Mouse (Mus musculus): ENCODE results near the gene Gm20425.
"Not testable (repeated sequence)": the region's sequence is repeated elsewhere in the genome, so short reads cannot be mapped to it uniquely, and the experiment has no call there.

The Gm20425 gene

GRCm38 (mm10) chr9:103214281-103214680, 15.8 kb downstream of the Gm20425 start:
- no peak for DNase-seq

- DNase-seq, result no peak
These were observed 16.5 kb downstream of the Gm20425 start for GRCm38 (mm10) chr9:103213631-103214030.

- no peak for DNase-seq
These were observed 17.3 kb downstream of the Gm20425 start for GRCm38 (mm10) chr9:103212654-103213420.

GRCm38 (mm10) chr9:103208802-103209423, 21.2 kb downstream of the Gm20425 start:
- no peak for DNase-seq

- DNase-seq, result peak; percentile 62 to 64
These were observed 22.3 kb downstream of the Gm20425 start for GRCm38 (mm10) chr9:103207846-103208245.

DNA sequence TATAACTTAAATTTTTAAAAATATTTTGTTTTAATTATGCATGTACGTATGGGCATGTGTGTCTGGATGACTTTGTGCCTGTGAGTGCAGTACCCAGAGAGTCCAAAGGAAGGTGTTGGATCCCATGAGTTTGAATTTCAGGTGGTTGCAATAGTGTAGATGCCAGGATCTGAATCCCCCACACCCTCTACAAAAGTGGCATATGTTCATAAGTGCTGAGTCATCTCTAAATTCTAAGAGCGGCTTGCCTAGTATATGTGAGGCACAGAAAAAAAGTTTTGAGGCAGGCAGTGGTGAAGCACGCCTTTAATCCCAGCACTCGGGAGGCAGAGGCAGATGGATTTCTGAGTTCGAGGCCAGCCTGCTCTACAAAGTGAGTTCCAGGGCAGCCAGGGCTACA, 24.3 kb downstream of the Gm20425 start:
- no peak for DNase-seq

DNA sequence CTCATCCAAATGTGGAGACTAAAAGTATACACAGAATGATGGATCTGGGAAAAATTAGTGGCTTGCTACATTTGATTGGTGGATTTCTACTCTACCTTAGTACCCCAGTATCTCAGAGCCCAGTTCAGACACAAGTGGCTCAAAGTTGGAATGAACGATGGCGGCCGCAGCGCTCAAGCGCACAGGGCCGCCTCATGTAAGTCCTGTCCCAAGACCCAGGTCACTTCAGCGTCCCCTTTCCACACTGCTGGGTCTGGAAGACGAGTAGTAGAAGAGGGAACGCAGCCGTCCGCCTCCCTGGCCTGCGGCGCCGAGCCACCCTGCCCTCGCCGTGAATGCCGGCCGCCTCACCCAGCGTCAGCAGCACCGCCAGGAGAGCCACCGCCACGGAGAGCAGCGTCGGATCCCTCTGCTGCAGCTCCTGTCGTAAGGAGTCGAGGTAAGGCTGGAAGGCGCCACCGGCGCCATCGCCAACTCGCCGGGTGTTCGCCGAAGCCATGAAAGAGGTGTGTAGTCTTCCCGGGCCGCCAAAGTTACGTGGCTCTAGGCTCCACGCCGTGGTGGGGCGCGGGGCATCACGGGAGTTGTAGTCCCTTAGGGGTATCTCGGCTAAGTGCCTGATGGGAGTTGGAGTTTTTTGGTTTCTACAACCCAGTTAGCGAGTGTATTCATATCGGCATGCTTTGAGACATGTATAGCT, 28.4 kb downstream of the Gm20425 start, which contains the start of gene Srprb:
Srprb (minus strand) TSS at position 577 of the 700 bp plus-strand sequence.
- peak; percentile 93 to 94 for DNase-seq

GRCm38 (mm10) chr9:103188416-103188815, 41.7 kb downstream of the Gm20425 start:
- DNase-seq, result no peak

GRCm38 (mm10) chr9:103186747-103187146, 43.4 kb downstream of the Gm20425 start:
- peak; percentile 78 to 82 for DNase-seq

GRCm38 (mm10) chr9:103185946-103186345, 44.2 kb downstream of the Gm20425 start:
- DNase-seq, result peak; percentile 33 to 47

DNA sequence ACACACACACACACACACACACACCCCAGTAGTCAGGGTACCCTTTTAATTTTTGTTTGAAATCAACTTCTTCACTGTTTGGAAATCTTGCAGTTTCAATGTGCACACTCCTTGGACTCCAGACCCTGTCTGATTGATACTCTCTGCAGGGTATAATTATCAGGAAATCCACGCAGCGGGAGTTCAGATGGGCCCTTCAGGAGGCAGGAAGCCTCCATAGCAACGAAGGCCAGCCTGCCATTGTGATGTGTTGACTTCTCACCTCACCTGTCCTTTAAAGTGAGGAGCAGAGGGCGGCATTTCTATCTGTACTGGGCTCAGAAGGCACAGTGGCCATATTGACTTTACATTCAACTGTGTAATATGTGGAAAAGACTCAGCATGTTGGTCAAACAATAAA, 45.3 kb downstream of the Gm20425 start:
- no peak for DNase-seq

DNA sequence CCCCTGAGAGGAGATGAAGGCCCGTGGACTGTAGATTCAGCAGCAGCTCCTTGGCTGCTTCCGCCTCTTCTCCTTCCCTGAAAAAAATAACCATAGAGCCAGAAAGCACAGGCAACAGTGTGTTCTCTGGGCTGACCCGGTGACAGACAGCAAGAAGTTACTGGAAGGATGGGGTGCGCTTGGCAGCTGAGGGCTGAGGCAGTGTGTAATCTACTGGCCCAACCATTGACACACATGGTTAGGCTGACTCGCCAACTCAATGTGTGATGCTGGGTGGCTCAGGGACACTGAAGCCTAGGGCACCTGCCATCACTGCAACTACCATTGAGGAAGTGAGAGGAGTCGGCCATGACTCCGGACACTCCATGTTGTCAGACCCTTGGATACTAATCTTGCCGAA, 48.2 kb downstream of the Gm20425 start:
- DNase-seq, result no peak

- DNase-seq, result no peak
These were observed 49.1 kb downstream of the Gm20425 start for GRCm38 (mm10) chr9:103180807-103181565.

- peak; percentile 55 to 56 for DNase-seq
These were observed 49.8 kb downstream of the Gm20425 start for GRCm38 (mm10) chr9:103180303-103180702.

DNA sequence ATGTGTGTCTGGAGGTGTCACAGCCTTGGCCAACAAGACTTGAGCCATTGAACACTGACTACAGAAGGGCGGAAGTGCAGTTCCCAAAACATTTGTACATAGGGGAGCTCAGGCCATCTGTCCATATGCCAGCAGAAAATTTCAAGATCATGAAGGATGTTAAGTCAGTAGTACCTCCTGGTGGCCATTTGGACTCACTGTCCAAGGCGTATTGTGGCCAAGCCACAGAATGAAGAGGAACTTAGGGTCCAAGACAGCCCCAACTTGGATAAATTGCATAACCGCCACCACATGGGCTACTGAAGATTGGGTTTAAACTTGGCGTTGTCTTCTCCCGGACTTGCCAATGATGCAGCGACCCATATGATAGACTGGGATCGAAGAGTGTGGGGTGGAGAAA, 54.4 kb downstream of the Gm20425 start:
- no peak for DNase-seq

DNA sequence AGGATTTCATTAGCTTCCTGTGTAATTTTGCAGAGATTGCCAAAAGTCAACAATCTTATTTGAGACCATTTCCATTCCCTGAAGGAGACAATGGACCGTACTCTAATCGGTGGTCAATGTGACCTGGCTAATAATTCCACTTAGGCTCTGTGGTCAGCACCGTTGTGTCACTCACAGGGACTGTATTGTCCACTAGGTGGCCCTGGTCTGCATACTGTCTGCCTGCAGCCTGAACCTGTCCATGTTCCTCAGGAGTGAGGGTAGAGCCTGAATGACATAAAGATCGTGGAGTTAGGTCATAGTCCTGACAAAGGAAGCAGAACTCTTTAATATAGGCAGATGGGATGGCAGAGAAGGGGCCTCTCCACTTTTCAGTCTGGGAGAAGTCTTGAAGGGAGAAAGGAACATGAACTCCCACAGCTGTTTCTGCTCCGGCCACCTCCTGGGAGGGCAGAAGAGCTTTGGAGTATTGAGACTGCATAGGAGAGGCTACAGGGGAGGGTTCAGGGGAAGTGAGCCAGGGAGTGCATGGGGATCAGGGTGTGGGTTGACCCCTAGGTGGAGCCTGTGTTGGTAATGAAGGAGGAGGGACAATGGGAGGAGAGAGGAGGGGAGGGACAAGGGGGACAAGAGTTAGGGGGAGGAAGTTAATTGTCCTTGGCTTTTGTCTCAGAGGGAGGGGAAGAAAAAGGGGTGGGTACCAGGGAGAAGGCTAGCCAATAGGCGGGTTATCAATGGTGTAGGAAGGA, 55.2 kb downstream of the Gm20425 start:
- no peak for DNase-seq

DNA sequence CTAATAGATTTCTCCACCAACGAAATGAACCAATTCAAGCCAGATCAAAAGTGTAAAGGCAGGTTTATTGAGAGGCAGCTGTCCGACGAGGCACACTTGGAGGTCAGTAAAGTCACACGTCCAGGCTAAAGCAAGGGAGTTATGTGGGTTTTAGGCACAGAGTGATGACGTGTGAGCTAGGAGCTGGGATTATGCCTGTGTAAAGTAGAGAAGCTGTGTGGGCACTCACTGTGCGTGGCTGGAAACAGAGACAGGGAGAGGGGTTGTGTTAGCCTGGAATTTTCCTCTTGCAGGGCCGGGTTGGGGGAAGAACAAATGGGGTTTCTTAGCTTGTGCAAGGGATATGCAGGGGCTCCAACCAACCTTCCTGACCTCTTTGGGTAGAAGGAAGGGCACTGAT, 61.3 kb downstream of the Gm20425 start:
- no peak for DNase-seq

GRCm38 (mm10) chr9:103168046-103168445, 62.1 kb downstream of the Gm20425 start:
- no peak for DNase-seq

- no peak for DNase-seq
These were observed 66.3 kb downstream of the Gm20425 start for GRCm38 (mm10) chr9:103163806-103164205.

DNA sequence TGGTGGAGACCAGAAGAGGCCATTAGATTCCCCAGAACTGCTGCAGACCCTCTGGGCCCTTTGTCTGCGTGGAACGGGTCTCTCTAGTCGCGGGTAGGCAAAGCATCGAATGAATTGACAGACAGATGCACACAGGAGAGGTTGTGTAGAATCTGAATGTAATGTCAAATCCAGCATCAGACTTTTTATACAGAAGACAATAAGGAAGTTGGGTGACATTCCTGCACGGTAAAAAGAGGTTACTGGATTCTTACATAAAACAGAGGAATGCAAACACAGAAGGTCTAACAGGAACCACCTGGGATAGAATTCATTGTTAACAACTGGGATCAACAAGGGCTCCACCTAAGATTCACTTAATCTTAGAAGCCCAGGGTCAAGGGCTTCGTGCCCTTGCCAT, 74.9 kb downstream of the Gm20425 start:
- not testable (repeated sequence) for DNase-seq

- no peak for DNase-seq
These were observed 75.5 kb downstream of the Gm20425 start for GRCm38 (mm10) chr9:103154568-103154967.

DNA sequence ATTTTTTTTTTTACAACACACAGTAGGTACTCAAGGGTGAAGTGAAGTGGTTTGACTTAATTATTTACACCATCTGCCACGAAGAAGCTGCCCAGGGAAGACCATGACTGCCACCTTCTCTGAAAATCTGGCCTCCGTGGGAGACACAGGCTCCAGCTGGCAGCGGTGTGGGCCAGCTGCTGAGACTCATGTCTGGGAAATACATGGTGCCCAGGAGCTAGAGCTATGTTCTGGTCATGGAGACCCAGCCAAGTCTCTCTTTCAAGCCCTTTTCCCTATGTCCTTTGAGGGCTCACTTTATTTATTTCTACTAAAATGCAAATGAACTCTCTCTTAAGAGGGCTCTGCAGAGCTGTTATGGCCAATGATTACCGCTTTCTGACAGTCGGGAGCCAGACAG, 76.8 kb downstream of the Gm20425 start:
- no peak for DNase-seq

All from cerebellum, postnatal 36 days (tissue).